Comparison of ENCODE assay signal across 8 mouse cellular contexts in genomic region chr7:111121522-111121921, GRCm38 (mm10). TPM values are rescaled to one million over a fixed set of nuclear protein-coding genes. Genes with fewer than 3 reads are reported as not detected.
DNase-seq lines count a peak whose midpoint lies in the region; ATAC-seq and TF ChIP-seq lines count a peak whose summit lies in the region.

No protein-coding gene starts in this region.

- peak overlapping the region; percentile 56 for H3K4me3 ChIP-seq in left cerebral cortex, adult 2 months
- peak overlapping the region; percentile 65 for H3K4me3 ChIP-seq in forebrain, embryonic 12.5 days (replicated peaks)
- peak overlapping the region; percentile 67 for H3K4me3 ChIP-seq in midbrain, embryonic 12.5 days

- WGBS in forebrain, embryonic 12.5 days, result 31% methylated on average over 9 of the region's 9 CpGs
- WGBS in midbrain, embryonic 12.5 days, result 42% methylated on average over 9 of the region's 9 CpGs

- peak overlapping the region; percentile 88 for H3K9ac ChIP-seq in forebrain, embryonic 12.5 days
- peak overlapping the region; percentile 92 for H3K9ac ChIP-seq in midbrain, embryonic 12.5 days (replicated peaks)

- peaks cover 12% of the 10 kb centered on the region for H3K4me1 ChIP-seq in forebrain, embryonic 12.5 days
- H3K4me1 ChIP-seq in midbrain, embryonic 12.5 days, result peaks cover 11% of the 10 kb centered on the region

- H3K36me3 ChIP-seq in forebrain, embryonic 12.5 days (replicated peaks), result peaks cover 4% of the 10 kb centered on the region; the same call in 1 of the 2 replicates
- H3K36me3 ChIP-seq in midbrain, embryonic 12.5 days, result peaks cover 8% of the 10 kb centered on the region

- H3K9me3 ChIP-seq in forebrain, embryonic 12.5 days, result no peaks in the 10 kb centered on the region
- H3K9me3 ChIP-seq in midbrain, embryonic 12.5 days, result no peaks in the 10 kb centered on the region

- peak; percentile 12 to 15 for DNase-seq in left cerebral cortex, adult 2 months (ENCODE audit: extremely low spot score in 1 of 2, low spot score in 2 of 2)
- no peak for DNase-seq in left cerebral cortex, adult 18-20 months (ENCODE audit: low spot score in 2 of 2)
- DNase-seq in NIH3T3 (ENCODE audit: low read depth), result peak; percentile 35
- DNase-seq in kidney, postnatal 10 days, result peak; percentile 45
- no peak for DNase-seq in gastrocnemius, adult 8-10 months (ENCODE audit: low spot score in 2 of 2)
- DNase-seq in frontal cortex, postnatal 10 days (ENCODE audit: low spot score in 2 of 2), result no peak

- H3K4me2 ChIP-seq in forebrain, embryonic 12.5 days, result peak overlapping the region; percentile 73
- H3K4me2 ChIP-seq in midbrain, embryonic 12.5 days (replicated peaks), result peak overlapping the region; percentile 71

- no peak for TF ChIP-seq CTCF in left cerebral cortex, adult 2 months (IDR thresholded peaks at IDR 0.05)

- intact Hi-C loops in left cerebral cortex, adult 2 months (cut with DNase I), result no loop called here

- ATAC-seq in forebrain, embryonic 12.5 days (ENCODE audit: low FRiP score), result no peak
- ATAC-seq in midbrain, embryonic 12.5 days (ENCODE audit: low FRiP score, low read depth), result no peak

- H3K27ac ChIP-seq in left cerebral cortex, adult 2 months, result peak overlapping the region; percentile 99
- H3K27ac ChIP-seq in forebrain, embryonic 12.5 days, result peak overlapping the region; percentile 98
- peak overlapping the region; percentile 96 for H3K27ac ChIP-seq in midbrain, embryonic 12.5 days (replicated peaks)

- H3K27me3 ChIP-seq in forebrain, embryonic 12.5 days, result no peaks in the 10 kb centered on the region
- no peaks in the 10 kb centered on the region for H3K27me3 ChIP-seq in midbrain, embryonic 12.5 days

RNA-seq across cellular contexts. Expression of gene Eif4g2, which starts 38.7 kb away (rescaled TPM):
- total RNA-seq in left cerebral cortex, adult 2 months (2021), result 100 to 1,000 TPM; 624 to 655 TPM
- total RNA-seq in left cerebral cortex, adult 18-20 months (2021), result 100 to 1,000 TPM; 615 to 634 TPM
- polyA plus RNA-seq in forebrain, embryonic 12.5 days (2016; fragmentation: Nextera tagmentation; extraction: Ambion mirVana), result 1,554 and 1,700 TPM in 2 replicates
- polyA plus RNA-seq in midbrain, embryonic 12.5 days (2016; fragmentation: Nextera tagmentation; extraction: Ambion mirVana), result 1,594 and 1,624 TPM in 2 replicates
- 100 to 1,000 TPM; 685 to 750 (median 713) TPM for total RNA-seq in gastrocnemius, adult 8-10 months (2022)

Comparison
In these comparisons a context has a peak if more than half of its experiments do, and no peak if none do; other contexts are left out.
1. DNase-seq: peak in left cerebral cortex, adult 2 months (2 of 2), NIH3T3 (single experiment) and kidney, postnatal 10 days (single experiment); none in left cerebral cortex, adult 18-20 months (0 of 2), gastrocnemius, adult 8-10 months (0 of 2) and frontal cortex, postnatal 10 days (0 of 2).
2. Peak in every context shown above with its lines, with median percentiles within 50 percentile points of each other: H3K27ac ChIP-seq and H3K4me3 ChIP-seq.